Mouse (Mus musculus) intestine, postnatal 0 days (tissue): ENCODE results near the gene Gria4. TPM values are rescaled to one million over a fixed set of nuclear protein-coding genes. Genes with fewer than 3 reads are reported as not detected.
A peak's percentile ranks its signal among the peaks of the same experiment; 100 is the strongest.
"Not testable (repeated sequence)": the region's sequence is repeated elsewhere in the genome, so short reads cannot be mapped to it uniquely, and the experiment has no call there.

Experiments
- ATAC-seq: fragments of 200-750 bp; cut with Nextera tagmentation; 2 replicates; pipeline ENCODE4 v1.8.0; 2017; ENCODE audit warnings: mild to moderate bottlenecking, moderate TSS enrichment, moderate library complexity
- H3K27ac ChIP-seq: fragments of 300-500 bp; sonication (generic); 2 replicates; pipeline ENCODE4 v1.5.1; 2014; ENCODE audit warnings: mild to moderate bottlenecking, low read depth, low read length, moderate library complexity
- H3K27me3 ChIP-seq: fragments of 300-500 bp; sonication (generic); replicated peaks from 2 replicates; pipeline ENCODE4 v1.6.1; 2014; ENCODE audit warnings: low read length, mixed read lengths; ENCODE audit not compliant: control insufficient read depth, insufficient read depth
- H3K36me3 ChIP-seq: fragments of 300-500 bp; sonication (generic); 2 replicates; pipeline ENCODE4 v1.6.1; 2014; ENCODE audit warnings: mild to moderate bottlenecking, moderate library complexity; ENCODE audit not compliant: control insufficient read depth, insufficient read depth
- H3K4me1 ChIP-seq: fragments of 300-500 bp; sonication (generic); replicated peaks from 2 replicates; pipeline ENCODE4 v1.6.1; 2014; ENCODE audit warnings: antibody characterized with exemption, low read length, mixed read lengths; ENCODE audit not compliant: control insufficient read depth, insufficient read depth
- H3K4me2 ChIP-seq: fragments of 300-500 bp; sonication (generic); replicated peaks from 2 replicates; pipeline ENCODE4 v1.6.1; 2014; ENCODE audit warnings: low read depth, mild to moderate bottlenecking, moderate library complexity
- H3K4me3 ChIP-seq: fragments of 300-500 bp; sonication (generic); 2 replicates; pipeline ENCODE4 v1.5.1; 2014; ENCODE audit warnings: low read depth, low read length
- H3K9ac ChIP-seq: fragments of 300-500 bp; sonication (generic); 2 replicates; pipeline ENCODE4 v1.6.1; 2014; ENCODE audit warnings: mild to moderate bottlenecking, low read depth, low read length
- H3K9me3 ChIP-seq: fragments of 300-500 bp; sonication (generic); 2 replicates; pipeline ENCODE4 v1.6.1; 2016; ENCODE audit warnings: mixed run types; ENCODE audit not compliant: control insufficient read depth
- CTCF ChIP-seq: sonication (generic); IDR thresholded peaks from 2 replicates; pipeline ENCODE4 v1.5.1; 2016; ENCODE audit warnings: low read depth, mild to moderate bottlenecking, control low read depth, antibody characterized with exemption, moderate library complexity
- WGBS: fragments of 180-500 bp; shearing (Covaris S2); extraction: QIAGEN DNeasy Blood & Tissue Kit; methylation state at CpG from one replicate; pipeline ENCODE4 v1.1.7; 2014; 5-methylcytosine and 5-hydroxymethylcytosine counted together
- polyA plus RNA-seq: library from polyadenylated mRNA; unstranded; fragments of >200 nt; fragmentation: Nextera tagmentation; extraction: Ambion mirVana; gene quantifications from 2 replicates; pipeline ENCODE4 v1.2.1, GENCODE M21; 2015

Gene Gria4
- polyA plus RNA-seq = 1.1 and 1.3 TPM in 2 replicates

DNA sequence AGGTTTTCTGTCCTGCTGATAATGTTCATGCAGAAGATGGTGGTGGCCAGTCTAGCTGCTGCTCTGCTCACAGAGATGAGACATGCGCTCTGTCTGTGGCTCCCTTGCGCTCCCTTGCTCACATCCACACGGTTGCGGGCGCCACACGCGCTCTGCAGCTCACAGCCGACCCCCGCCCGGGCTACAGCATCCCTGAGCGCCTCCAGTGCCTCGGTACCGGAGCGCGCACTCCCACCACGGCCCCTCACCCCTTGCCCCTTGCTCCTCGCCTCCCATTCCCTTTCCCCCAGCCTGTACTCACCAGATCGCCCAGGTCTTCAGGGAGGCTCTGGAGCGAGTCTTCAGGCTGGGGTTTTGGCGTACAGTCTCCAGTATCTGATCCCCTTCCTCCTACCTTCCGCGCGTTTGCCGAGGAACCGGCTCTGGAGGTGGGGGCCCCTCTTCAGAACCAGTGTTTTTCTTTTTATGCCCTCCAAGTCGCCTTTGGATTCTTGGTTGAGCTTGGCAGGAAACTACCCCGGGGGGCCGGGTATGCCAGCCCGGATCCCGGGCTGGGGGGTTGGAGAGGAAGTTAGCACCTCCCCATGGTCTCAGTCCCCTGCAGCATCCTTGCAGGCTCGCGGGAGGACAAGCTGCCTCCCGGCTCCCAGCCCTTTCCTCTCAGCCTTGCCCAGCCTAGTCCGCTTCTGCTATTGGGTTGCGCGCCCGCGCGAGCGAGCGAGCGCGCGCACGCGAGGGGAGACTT is at the start of gene Gria4:
TSS of gene Gria4 (minus strand) at position 691 of the 745 bp plus-strand sequence.
- Histone ChIP-seq H3K4me2 (peak within 1 kb of the TSS; percentile 66), H3K36me3 (no peaks in the 10 kb centered on the region)
- peak; percentile 25; the same call in 1 of the 2 replicates for ATAC-seq

GRCm38 (mm10) chr9:4810941-4811340 is 14.9 kb upstream of the Gria4 start:
- not testable (repeated sequence) for H3K4me1 ChIP-seq, H3K4me3 ChIP-seq, H3K4me2 ChIP-seq, H3K36me3 ChIP-seq, H3K9me3 ChIP-seq, H3K27ac ChIP-seq, H3K27me3 ChIP-seq, H3K9ac ChIP-seq, ATAC-seq
- 82% methylated on average over 2 of the region's 2 CpGs for WGBS

More for the DNA sequence above, at the start of gene Gria4:
- Histone ChIP-seq H3K4me1 (no peaks in the 10 kb centered on the region), H3K9ac (0 out of 2 replicates have a peak within 1 kb of the TSS, but pooled peaks have one; percentile 1), H3K27me3 (peaks cover 8% of the 10 kb centered on the region; the same call in 1 of the 2 replicates), H3K27ac (no peak within 1 kb of the TSS), H3K4me3 (peak within 1 kb of the TSS; percentile 47), H3K9me3 (no peaks in the 10 kb centered on the region)
- TF ChIP-seq CTCF = no peak
- under 1% methylated on average over 46 of the region's 46 CpGs for WGBS

DNA sequence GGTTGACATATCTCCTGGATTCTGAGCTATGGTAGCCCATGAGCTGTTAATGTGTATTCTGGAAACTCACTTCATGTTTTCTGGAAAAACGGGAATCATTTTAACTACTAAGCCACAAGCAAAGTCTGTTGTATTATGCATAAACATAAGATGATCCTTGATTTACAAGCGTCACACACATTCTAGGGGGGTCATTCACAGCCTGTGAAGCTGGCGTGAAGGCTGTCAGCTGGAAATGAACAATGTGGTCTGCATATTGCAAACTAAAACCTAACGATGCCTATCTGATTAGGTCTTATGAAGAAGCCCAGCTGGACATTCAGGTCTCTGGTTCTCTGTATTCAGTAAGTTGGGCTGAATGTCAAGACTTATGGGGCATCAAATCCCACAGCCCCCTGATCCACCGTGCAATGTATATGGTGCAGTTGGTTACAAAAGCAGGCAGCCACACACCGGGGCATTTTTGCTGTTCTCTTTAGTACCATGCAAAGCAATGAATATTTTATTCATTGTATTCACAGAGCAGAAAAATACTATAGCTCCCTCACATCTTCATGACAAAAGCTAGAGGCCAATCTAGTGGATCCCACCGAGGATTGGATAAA is 7.2 kb upstream of the Gria4 start:
- Histone ChIP-seq H3K4me2 (no peak overlapping the region), H3K9me3 (no peaks in the 10 kb centered on the region), H3K27ac (no peak overlapping the region), H3K36me3 (no peaks in the 10 kb centered on the region), H3K4me3 (no peak overlapping the region), H3K9ac (no peak overlapping the region), H3K27me3 (no peaks in the 10 kb centered on the region), H3K4me1 (no peaks in the 10 kb centered on the region)
- 76% methylated on average over 7 of the region's 7 CpGs for WGBS
- no peak for ATAC-seq
- no peak for TF ChIP-seq CTCF

DNA sequence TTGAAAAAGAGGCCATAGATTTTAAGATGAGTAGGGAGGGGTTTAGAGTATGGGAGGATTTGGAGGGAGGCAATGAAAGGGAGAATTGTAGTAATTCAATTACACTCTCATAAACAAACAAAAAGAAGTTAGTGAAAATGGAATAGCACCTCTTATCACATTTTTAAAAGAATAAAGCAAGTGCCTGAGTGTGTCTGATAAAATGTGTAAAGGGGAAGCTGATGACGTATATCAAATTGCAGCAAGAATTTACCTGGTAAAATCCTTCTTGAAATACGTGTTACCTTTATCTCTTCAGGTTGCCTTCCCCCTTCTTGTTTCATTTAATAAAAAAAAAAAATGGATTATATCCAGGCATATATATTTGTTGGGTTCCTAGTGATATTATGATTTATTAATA is 1.4 kb upstream of the Gria4 start:
- H3K4me2 ChIP-seq = no peak overlapping the region
- no peaks in the 10 kb centered on the region for H3K4me1 ChIP-seq
- TF ChIP-seq CTCF = no peak
- H3K36me3 ChIP-seq = no peaks in the 10 kb centered on the region
- H3K27me3 ChIP-seq = peaks cover 8% of the 10 kb centered on the region; the same call in 1 of the 2 replicates
- no peaks in the 10 kb centered on the region for H3K9me3 ChIP-seq
- H3K9ac ChIP-seq = no peak overlapping the region
- H3K27ac ChIP-seq = no peak overlapping the region
- H3K4me3 ChIP-seq = no peak overlapping the region
- ATAC-seq = no peak
- 75% methylated on average over 2 of the region's 2 CpGs for WGBS

DNA sequence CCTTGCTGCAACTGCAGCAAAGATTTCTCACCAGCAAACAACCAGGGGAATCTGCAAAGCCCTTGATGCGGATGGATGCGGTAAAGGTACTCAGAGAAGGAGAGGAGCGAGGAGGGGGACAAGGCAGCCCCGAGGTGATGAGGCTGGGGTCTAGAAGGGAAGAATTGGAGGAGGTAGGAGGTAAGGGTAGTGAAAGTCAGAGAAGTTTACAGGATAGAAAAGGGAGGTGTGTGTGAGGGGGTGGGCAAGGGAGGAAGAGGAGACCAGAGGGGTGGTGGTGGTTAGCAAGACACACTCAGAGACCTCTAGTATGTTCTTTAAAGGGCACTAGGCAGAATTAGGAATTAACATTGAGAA is 233 bp upstream of the Gria4 start:
- no peak for ATAC-seq
- Histone ChIP-seq H3K4me2 (peak overlapping the region; percentile 66), H3K27me3 (peaks cover 8% of the 10 kb centered on the region; the same call in 1 of the 2 replicates), H3K27ac (no peak overlapping the region), H3K9me3 (no peaks in the 10 kb centered on the region), H3K4me1 (no peaks in the 10 kb centered on the region), H3K9ac (no peak overlapping the region), H3K4me3 (peak overlapping the region; percentile 47), H3K36me3 (no peaks in the 10 kb centered on the region)
- WGBS = 6% methylated on average over 4 of the region's 4 CpGs
- TF ChIP-seq CTCF = no peak

- no peaks in the 10 kb centered on the region for H3K36me3 ChIP-seq
- TF ChIP-seq CTCF = no peak
- H3K27ac ChIP-seq = no peak overlapping the region
- WGBS = 12% methylated on average over 6 of the region's 6 CpGs
- H3K4me2 ChIP-seq = peak overlapping the region; percentile 66
- ATAC-seq = no peak
- peaks cover 8% of the 10 kb centered on the region; the same call in 1 of the 2 replicates for H3K27me3 ChIP-seq
- no peaks in the 10 kb centered on the region for H3K4me1 ChIP-seq
- H3K4me3 ChIP-seq = peak overlapping the region; percentile 47
- no peaks in the 10 kb centered on the region for H3K9me3 ChIP-seq
- H3K9ac ChIP-seq = no peak overlapping the region
Observed at GRCm38 (mm10) chr9:4795075-4795474, 959 bp downstream of the Gria4 start.
